Mouse (Mus musculus) right cerebral cortex, adult 18-20 months (tissue): ENCODE measurements around the gene Slc3a2.

Source experiments
- DNase-seq: peaks from one replicate; pipeline ENCODE4 v3.0.0; 2022; ENCODE audit warnings: mixed read lengths

Slc3a2 gene

DNA sequence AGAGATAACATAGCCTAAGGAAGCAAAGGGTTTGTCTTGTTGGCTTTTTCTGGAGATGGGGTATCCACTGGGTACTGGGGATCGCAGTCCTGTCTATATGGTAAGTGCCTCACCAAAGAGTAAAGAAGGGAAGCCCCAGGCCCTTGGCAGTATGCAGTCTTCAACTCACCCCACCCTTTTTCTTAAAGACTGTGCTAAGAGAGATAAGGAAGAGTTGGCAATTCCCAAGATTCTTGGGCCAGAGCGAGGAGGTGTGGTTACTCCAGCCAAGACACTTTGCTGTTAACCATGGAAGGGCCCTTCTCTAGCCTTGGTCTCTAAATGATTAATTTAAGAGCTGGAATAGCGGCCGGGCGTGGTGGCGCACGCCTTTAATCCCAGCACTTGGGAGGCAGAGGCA lies 16.2 kb downstream of the Slc3a2 start:
- no peak for DNase-seq

DNA sequence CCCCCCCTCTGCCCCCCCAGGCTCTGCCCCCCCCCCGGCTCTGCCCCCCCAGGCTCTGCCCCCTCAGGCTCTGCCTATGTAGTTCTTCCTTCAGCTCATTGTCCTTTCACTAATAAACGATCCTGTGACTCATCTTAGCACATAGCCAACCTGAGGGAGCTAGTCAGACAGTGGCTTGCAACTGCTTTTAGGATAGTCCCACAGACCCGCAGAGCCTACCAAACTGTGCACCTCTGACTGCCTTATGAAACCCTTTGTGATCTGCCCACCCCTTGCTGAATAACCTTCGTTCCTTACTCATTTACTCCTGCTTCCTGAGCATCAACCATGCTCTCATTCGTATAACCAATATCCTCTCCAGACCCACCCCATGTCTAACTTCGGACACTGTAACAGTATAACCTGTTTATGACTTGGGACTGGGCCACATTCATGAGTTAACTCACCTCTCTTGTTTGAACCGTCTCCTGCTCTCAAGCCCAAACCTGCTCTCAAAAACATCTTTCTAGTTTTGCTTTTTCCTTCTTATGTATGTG lies 17.0 kb downstream of the Slc3a2 start:
- DNase-seq, result no peak

DNA sequence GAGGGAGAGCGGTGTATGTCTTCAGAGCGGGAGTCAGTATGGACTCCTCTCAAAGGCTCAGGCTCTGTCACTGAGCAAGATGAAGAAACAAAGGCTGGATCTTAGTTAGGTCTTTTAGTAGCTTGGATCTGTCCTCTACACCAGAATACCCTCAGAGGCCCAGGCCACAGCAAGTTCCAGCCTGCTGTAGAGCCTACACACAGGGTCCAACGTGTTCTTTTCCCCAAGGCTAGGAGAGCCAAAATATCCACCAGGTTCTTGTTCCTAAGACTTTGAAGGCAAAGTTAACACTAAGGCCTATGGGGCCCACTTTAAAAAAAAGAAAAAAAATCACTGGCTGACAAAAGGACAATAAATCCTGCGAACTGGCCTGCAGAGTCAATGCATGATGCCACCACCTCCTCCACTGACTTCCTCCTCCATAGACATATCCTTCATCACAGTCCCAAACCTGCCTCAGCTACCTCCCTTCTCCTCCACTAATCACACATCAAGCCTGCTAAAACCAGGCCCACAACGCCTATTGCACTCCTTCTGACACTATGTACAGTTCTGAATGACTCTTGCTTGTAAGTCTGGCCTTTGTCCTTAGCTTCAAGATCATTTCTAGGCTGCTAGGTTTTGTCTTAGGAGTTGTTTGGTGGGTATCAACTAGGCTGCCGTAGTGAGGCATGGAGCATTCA lies 18.0 kb downstream of the Slc3a2 start:
- no peak for DNase-seq

DNA sequence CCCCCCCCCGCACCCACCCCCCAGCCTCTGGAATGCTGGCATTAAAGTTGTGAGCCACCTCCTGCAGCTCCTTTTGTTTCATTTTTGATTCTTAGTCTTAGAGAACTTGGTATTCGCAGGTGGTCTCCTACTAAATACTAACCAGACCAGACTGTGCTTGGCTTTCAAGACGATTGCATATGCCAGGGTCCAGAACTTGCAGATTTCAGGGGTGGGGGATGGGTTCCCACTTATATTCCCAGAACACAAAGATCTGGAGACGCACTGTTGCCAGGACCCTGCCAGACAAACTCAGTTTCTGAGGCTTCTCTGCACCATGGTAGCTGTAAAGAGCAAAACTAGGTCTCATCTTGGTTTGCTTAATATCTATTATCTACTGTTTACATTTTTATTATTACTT lies 19.6 kb downstream of the Slc3a2 start:
- DNase-seq, result no peak

DNA sequence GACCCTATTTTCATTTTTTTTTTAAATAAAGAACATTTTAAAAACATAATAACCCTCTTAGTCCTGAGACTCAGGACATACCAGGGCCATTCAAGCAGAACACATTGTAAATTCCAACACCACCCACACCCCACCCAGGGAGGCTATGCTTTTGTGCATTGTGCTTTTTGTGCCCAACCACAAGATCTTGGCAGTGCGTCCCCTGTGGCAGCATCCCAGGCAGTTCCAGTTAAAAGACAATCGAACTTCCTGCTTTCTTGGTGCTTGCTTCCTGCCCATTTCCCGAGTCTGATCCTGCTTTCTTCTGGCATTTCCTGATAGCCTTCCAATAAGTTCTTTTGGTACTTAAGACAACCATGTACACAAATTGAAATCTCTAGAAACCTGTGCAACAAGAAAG lies 20.7 kb downstream of the Slc3a2 start:
- DNase-seq, result no peak

DNA sequence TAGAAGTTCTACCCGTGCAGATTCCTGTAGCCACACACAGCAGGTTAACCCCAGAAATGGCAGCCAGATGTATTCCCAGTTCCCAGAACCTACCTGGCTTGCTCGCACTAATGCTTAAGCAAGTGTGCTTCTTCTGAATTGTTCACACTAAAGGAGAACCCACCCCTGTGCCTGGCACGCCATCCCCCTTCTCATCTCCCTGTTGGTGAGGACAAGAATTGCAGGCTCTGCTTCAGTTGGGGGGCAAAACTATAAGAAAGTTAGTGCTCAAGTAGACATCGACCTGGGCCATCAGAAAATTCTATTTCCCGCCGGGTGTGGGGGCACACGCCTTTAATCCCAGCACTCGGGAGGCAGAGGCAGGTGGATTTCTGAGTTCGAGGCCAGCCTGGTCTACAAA lies 23.5 kb downstream of the Slc3a2 start:
- no peak for DNase-seq

DNA sequence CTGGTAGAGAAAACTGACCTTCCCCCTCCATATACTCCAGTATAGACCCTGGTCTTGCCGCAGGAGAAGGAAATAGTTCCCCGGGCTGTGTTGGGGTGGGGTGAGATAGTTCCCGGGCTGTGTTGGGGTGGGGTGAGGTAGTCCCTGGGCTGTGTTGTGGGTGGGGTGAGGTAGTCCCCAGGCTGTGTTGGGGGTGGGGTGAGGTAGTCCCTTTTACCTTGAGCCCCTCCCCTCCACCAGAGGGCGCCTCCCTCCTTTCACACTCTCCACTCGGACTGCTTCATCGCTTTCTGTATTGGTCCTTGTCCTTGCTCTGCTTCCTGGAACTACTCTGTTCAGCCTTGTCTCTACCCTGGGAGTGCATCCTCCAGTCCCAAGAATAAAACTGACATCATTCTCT lies 27.8 kb downstream of the Slc3a2 start:
- DNase-seq, result no peak

DNA sequence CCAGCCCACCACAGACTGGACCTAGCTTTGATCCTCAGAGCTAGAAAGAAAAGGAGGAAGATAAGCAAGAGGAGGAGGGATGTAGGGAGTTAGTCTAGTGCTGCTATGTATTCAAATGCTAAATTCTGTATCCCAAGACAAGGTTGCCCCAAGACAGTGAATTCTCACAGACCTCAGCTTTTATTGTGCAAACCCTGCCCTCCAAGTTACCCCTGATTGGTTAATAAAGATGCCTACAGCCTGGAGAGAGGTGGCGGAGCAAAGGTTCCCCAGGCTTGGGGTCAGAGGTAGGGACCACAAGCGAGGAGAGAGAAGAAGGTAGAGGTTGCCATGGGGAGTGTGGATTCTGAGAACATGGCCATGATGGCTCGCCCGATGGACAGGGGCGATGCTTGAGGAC lies 30.4 kb downstream of the Slc3a2 start:
- DNase-seq, result no peak

DNA sequence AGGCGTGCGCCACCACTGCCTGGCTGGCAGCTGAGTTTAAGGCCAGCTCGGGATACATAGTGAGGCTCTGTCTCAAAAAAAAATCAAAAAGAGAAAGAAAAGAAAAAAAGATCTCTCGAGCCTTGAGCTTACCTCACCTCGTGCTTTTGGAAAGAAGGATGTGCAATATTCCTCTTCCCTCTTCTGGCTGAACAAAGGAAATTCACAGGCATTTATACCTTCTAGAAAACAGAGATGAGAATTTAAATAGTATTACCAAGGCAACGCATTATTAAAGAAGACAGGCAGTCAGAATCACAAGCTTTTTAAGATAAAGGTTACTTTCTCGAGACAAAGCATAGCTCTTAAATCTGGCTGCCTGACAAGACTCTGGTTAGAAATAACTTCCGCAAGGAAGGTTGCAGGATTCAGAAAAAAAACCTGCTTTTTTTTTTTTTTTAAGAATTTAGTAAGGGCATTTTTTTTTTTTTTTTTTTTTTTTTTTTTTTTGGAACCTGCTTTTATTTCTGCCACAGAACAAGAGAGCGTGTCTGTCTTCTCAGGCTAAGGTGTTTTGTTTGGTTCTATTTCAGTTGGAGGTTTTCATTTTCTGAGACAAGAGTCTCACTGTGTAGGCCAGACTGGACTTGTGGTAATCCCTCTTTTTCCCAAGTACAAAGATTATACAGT lies 31.2 kb downstream of the Slc3a2 start:
- no peak for DNase-seq

DNA sequence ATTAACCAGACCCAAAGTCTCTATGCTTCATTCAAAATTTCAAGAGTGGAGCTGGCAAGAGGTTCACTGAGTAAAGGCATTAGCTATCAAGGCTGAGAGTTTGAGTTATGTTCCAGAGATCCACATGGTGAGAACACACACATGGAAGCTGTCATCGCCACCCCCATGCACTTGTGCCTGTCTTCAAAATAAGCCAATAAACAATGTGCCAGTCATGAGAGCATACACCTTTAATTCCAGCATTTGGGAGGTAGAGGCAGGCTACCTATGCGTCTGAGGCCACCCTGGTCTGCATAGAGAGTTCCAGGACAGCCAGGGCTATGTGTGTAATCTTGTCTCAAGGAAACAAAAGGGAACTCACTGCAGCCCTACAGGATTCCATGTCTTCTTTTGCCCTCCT lies 39.5 kb downstream of the Slc3a2 start:
- DNase-seq, result no peak

DNA sequence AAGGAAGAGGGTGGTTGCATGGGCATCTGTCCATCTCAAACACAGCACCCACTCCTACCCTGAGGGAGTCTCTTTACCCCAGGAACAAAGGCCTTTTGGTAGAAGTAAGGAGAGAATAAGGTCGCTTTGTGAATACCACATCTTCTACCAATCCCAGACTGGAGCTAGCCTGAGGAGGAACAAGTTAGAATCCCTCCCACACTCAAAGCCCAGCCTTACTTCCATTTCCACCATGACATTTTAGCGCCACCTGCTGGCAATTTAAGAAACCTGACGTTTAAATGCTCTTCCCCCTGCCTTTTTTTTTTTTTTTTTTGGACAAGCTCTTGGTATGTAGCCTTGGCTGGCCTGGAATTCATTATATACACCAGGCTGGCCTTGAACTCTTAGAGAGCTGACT lies 40.2 kb downstream of the Slc3a2 start:
- peak; percentile 87 for DNase-seq

DNA sequence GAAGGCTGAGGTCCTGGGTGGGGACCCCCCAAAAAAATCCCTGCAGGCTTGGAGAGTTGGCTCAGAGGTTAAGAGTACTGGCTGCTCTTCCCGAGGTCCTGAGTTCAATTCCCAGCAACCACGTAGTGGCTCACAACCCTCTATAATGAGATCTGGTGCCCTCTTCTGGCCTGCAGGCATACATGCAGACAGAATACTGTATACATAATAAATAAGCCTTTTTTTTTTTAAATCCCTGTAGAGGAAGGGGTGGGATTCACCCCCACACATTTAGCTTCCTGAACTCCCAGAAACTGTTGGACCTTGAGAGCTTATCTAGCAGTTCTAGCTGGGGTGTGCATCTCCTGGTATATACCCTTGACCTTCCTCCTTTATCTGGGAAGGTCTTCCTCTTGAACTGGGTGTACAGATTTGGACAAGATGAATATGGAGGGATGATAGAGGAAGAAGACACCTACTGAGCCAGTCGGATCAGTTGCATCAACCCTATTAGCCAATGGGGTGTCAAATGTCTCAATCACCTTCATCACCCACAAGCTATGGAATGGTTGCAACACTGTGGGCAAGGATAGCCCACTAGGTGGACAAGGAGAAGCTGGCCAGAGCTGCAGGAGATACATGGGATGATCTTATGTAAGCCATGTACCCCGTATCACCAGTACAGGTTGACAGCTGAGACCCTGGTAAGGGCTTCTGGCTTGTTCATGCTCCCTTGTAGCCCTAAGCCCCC lies 41.4 kb downstream of the Slc3a2 start:
- no peak for DNase-seq

DNA sequence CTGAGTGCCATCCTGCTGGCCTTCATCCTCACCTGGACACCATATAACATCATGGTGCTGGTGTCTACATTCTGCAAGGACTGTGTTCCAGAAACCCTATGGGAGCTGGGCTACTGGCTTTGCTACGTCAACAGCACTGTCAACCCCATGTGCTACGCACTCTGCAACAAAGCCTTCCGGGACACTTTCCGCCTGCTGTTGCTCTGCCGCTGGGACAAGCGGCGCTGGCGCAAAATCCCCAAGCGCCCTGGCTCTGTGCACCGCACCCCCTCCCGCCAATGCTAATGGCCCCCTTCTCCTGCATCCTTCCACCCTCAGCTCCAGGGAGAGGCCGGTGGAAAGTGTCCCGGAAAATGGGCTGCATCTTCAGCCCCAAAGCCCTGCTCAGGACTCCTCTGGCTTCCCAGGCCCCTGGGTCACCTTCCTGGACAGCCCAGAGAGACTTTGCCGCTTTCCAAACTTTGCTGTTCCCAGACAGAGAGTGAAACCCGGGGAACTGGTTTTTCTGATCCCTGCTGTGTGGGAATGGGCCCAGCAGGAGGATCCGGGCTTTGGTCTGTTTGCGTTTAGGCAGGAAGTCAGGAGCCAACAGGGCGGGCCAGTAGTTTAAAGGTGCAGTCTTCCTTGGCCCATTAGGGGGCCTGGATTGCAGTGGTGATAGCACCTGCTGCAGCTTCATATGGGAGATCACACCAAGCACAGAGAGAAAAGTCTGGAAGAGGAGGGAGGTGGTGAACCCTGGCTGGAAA lies 44.0 kb downstream of the Slc3a2 start:
- no peak for DNase-seq

DNA sequence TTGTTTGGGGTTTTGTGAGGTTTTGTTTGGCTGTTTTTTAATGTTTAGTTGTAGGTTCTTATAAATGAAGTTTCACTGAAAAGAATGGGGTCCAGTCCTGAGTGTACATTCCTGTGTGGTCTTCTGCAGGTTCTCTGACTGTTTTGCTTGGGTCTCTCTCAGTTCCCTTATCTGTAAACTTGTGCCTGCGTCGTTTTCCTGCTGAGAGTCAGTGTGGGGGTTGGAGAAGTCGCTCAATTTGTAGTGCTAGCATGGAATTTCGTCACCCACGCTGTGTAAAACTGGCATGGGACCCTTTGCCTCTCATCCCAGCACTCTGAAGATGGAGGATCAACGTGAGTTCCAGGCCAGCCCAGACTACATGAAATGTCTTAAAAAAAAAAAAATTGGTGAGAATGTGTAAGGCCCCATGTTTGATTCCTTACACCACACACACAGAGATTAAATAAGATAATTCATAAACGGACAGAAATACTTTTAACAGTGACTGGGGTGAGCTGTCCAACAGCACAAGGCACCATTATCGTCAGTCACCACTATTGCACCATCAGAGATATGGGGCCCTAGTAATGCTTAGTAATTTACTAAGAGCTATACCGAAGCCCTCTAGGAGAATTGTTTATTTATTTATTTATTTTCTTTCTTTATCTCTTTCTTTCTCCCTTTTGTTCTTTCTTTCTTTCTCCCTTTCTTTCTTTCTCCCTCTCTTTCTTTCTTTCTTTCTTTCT lies 49.7 kb downstream of the Slc3a2 start:
- DNase-seq, result no peak

DNA sequence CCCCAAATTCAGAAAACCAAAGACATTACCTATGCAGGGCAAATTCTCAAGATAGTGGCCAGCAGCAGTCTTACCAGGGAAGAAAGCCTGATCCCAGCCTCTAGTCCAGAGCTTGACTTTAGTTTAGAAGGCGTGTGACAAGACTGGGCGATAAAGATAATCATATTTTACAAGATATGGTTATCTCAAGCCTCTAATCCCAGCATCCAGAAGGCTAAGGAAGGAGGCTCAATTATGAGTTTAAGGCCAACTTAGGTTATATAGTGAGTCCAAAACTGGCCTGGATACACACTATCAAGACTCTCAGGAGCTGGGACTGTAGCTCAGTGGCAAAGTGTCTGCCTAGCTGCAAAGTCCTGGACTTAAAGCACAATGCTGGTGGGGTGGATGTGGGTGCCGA lies 50.3 kb downstream of the Slc3a2 start:
- no peak for DNase-seq

DNA sequence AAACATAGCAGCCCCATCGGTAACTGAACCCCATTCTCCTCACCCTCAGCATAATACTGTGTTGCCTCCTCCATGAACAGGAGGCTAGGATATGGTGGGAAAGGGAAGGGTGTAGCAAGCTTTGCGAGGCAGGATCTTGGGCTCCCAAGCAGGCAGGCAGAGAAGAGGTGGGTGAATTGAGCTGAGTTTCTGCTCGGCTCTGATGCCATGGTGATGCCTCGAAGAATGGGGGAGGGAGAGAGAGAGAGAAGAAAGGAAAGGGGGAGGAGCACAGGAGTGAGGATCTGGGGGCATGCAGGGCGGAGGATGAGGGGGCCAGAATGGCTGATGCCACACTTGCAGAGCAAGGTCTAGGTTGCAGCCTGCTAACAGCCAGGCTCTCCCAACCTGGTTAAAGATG lies 57.4 kb downstream of the Slc3a2 start:
- DNase-seq, result peak; percentile 72

DNA sequence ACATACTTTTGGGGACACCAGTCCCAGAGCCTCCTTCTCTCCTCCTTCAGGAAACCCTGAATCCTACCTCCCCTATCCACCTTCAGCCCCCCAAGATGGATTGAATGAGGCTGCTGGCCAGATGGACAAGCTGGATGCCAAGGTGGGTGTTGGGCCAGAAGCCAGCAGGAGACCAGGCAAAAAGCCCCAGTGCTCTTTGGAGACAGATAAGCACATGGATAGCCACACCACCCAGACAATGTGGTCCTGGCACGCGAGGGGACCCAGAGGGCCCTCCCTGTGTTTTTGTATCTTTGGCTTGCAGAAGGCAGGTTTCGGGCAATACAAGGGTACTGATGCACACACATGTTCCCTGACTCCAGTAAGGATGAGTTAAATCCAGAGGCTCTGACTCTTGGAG lies 58.3 kb downstream of the Slc3a2 start:
- DNase-seq, result no peak

DNA sequence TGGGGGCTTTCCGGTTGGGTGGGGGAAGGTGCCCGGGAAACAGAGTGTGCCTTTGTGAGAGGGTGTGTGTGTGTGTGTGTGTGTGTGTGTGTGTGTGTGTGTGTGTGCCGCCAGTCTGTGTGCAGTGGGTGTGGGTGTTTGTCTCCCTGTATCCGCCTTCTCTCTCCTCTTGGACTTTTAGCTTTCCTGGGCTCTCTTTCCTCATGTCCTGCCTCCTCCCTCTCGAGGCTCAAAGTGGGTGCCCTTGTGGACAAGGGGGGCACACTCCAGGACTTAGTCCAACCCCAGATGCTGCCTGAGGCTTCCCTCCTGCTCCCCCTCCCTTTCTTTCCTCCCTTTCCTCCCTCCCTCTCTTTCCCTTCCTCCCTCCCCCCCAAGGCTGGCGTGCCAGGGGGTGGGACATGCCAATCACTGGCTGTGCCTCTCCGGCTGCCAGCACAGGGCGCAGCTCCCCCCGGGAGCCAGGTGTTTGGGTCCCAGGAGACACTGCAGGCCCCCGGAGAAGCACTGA lies 59.2 kb downstream of the Slc3a2 start:
- DNase-seq, result peak; percentile 87

DNA sequence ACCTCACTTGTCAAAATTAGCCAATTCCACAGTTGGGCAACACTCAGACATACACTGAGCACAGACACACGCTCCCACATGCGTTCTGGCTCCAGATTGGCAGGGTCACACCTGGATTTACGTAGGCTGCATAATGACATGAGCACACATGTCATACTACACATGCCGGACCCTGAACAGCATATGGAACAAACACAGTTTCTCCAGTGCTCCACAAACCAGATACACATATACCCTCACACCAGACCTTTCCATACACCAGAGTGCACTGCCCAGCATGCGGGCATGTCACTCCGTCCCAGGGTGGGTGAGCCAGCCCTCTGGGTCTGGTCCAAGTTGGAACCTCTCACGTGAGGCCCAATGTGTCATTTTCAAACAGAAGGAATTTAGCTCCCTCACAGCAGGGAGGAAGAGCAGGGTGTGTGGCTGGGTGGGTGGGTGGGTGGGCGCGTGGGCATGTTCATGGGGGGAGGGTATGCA lies 59.8 kb downstream of the Slc3a2 start, which contains the start of gene Chrm1:
Gene Chrm1 (plus strand): TSS at position 430 of the 480 bp plus-strand sequence.
- peak; percentile 32 for DNase-seq

DNA sequence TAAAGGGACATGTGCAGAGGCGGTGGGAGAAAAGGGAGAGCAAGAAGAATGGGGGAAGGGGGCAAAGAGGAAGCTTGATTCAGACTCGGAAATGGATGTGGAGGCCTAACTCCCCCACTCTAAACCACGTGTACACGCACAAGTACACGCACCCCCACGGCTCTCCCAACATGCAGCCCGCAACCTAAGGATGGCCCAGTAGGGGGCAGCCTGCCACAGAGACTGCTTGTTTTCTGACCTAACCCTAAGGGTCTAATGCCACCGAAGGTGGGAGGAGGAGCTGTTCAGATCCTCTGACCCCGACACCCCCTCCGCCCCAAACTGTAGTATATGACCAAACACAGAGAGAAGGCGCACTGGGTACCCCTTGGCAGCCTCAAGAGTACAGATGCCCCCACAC lies 60.8 kb downstream of the Slc3a2 start:
- peak; percentile 90 for DNase-seq

DNA sequence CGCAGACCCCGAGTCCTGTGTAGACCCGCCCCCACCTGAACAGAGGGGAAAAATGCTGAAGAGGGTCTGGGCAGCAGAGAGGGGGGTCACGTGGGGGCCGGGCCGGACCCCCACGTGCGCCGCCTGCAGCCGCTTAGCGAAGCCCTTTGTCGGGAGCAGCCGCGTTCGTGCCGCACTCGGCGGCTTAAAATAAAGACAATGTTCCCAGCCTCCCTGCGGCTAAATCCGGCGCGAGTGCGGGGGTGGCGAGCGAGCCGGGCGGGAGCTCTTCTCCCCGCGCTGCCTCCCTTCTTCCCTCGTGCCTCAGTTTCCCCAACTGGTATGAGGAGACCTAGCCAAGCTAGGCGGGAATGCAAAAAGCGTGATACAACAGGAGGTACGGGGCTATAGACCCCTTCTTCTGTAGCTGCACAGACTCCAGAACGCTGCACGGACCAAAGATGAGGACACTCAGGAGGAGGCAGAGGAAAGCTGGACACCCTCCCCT lies 61.3 kb downstream of the Slc3a2 start:
- peak; percentile 92 for DNase-seq
